ENCODE assay signal across 30 mouse cellular contexts in the genomic region with DNA sequence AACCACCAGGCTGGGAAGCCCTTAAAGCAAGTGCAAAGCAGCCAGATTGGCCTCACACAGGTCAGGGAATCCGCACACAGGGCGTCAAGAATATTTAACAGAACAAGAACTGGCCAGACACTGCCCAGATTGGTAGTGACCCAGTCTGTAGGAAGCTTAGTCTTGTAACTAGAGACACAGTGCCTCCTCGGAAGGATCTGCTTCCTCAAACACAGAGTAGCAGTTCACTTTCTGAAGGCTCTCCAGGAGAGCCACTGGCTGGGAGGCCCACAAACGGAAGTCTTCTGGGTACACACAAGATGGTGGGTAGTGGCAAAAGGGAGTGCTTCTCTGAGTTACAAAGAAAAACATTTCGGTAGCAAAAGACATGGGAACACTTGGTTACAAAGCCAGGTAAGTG. TPM values are rescaled to one million over a fixed set of nuclear protein-coding genes. Genes with fewer than 3 reads are reported as not detected.
DNase-seq lines count a peak whose midpoint lies in the region; ATAC-seq and TF ChIP-seq lines count a peak whose summit lies in the region.
"Had no signal": no experiment of that assay in that cellular context is flagged by ENCODE, and none has a peak within 500 bp of the region (broad histone marks: within the 10 kb centered on the region; RNA-seq: fewer than 3 reads in every experiment).

No protein-coding gene starts in this region.

- intact Hi-C loops in left cerebral cortex, postnatal 14 days (cut with DNase I) = no loop called here

- no peaks in the 10 kb centered on the region; the same call in 1 of the 2 replicates for H3K4me1 ChIP-seq in kidney, adult 2 months (ENCODE audit: control insufficient read depth, insufficient read depth, low read length)
- H3K4me1 ChIP-seq in midbrain, embryonic 11.5 days (ENCODE audit: control insufficient read depth, insufficient read depth, low read length) = no peaks in the 10 kb centered on the region
- H3K4me1 ChIP-seq in midbrain, embryonic 13.5 days (replicated peaks) = no peaks in the 10 kb centered on the region
- peaks cover 45% of the 10 kb centered on the region for H3K4me1 ChIP-seq in bone marrow macrophage, adult 2 months (ENCODE audit: control insufficient read depth, insufficient read depth, low read length)
- H3K4me1 ChIP-seq in midbrain, postnatal 0 days (ENCODE audit: insufficient read depth, low read length) = no peaks in the 10 kb centered on the region
- H3K4me1 ChIP-seq: limb, embryonic 13.5 days; neural tube, embryonic 15.5 days had no signal

- DNase-seq in kidney, adult 2 months = peak; percentile 45
- no peak for DNase-seq in kidney, adult 9 months
- peak; percentile 33 for DNase-seq in midbrain, embryonic 11.5 days (ENCODE audit: low spot score, missing footprints)
- no peak for DNase-seq in left cerebral cortex, postnatal 14 days (ENCODE audit: low spot score in 2 of 2)
- DNase-seq in midbrain, postnatal 0 days (ENCODE audit: low spot score) = no peak
- DNase-seq: adrenal gland, postnatal 25 days; cerebellum, adult 18-20 months; cerebellum, postnatal 14 days; embryo, embryonic 11 days; heart, postnatal 14 days; kidney, postnatal 4 days; lung, adult 18-20 months; lung, postnatal 10 days; right cerebral cortex, adult 18-20 months; right cerebral cortex, postnatal 4 days; thymus, postnatal 36 days had no signal

- H3K9me3 ChIP-seq in midbrain, embryonic 11.5 days (ENCODE audit: control insufficient read depth, low read length) = no peaks in the 10 kb centered on the region
- no peaks in the 10 kb centered on the region for H3K9me3 ChIP-seq in midbrain, embryonic 13.5 days
- H3K9me3 ChIP-seq in midbrain, postnatal 0 days (ENCODE audit: low read length) = no peaks in the 10 kb centered on the region
- H3K9me3 ChIP-seq: embryonic facial prominence, embryonic 13.5 days; heart, embryonic 13.5 days; limb, embryonic 13.5 days; neural tube, embryonic 15.5 days had no signal

- no peak overlapping the region for H3K9ac ChIP-seq in midbrain, embryonic 11.5 days (ENCODE audit: low read length)
- H3K9ac ChIP-seq in midbrain, embryonic 13.5 days (replicated peaks) = no peak overlapping the region
- H3K9ac ChIP-seq in midbrain, postnatal 0 days (replicated peaks; ENCODE audit: low read length, poor library complexity, severe bottlenecking) = no peak overlapping the region
- H3K9ac ChIP-seq: embryonic facial prominence, embryonic 13.5 days; heart, embryonic 13.5 days; limb, embryonic 13.5 days; neural tube, embryonic 15.5 days had no signal

- 76% methylated on average over 5 of the region's 5 CpGs for WGBS in kidney, adult 2 months
- WGBS in midbrain, embryonic 11.5 days = 85% methylated on average over 5 of the region's 5 CpGs
- 77% methylated on average over 5 of the region's 5 CpGs for WGBS in midbrain, embryonic 13.5 days
- WGBS in midbrain, postnatal 0 days = 88% methylated on average over 5 of the region's 5 CpGs

- H3K27ac ChIP-seq in kidney, adult 2 months (ENCODE audit: insufficient read depth, low read depth, low read length) = no peak overlapping the region
- H3K27ac ChIP-seq in midbrain, embryonic 11.5 days (ENCODE audit: low read depth, low read length) = no peak overlapping the region
- H3K27ac ChIP-seq in midbrain, embryonic 13.5 days = no peak overlapping the region
- H3K27ac ChIP-seq in bone marrow macrophage, adult 2 months (ENCODE audit: insufficient read depth, low read depth, low read length) = peak overlapping the region; percentile 59
- no peak overlapping the region for H3K27ac ChIP-seq in midbrain, postnatal 0 days (ENCODE audit: low read depth, low read length)
- H3K27ac ChIP-seq: embryonic facial prominence, embryonic 13.5 days; heart, embryonic 13.5 days; hindbrain, postnatal 0 days; limb, embryonic 13.5 days; neural tube, embryonic 15.5 days had no signal

- no peaks in the 10 kb centered on the region for H3K27me3 ChIP-seq in kidney, adult 2 months (replicated peaks; ENCODE audit: control insufficient read depth, insufficient read depth, low read length)
- no peaks in the 10 kb centered on the region for H3K27me3 ChIP-seq in midbrain, embryonic 11.5 days (ENCODE audit: control insufficient read depth, insufficient read depth, low read length)
- no peaks in the 10 kb centered on the region for H3K27me3 ChIP-seq in midbrain, embryonic 13.5 days
- H3K27me3 ChIP-seq in midbrain, postnatal 0 days (ENCODE audit: insufficient read depth, low read length) = no peaks in the 10 kb centered on the region
- H3K27me3 ChIP-seq: embryonic facial prominence, embryonic 13.5 days; heart, embryonic 13.5 days; neural tube, embryonic 15.5 days had no signal

- TF ChIP-seq POLR2A in kidney, adult 2 months (IDR thresholded peaks at IDR 0.05; ENCODE audit: low read depth, low read length) = no peak
- TF ChIP-seq POLR2A in bone marrow macrophage, adult 2 months (IDR thresholded peaks at IDR 0.05; ENCODE audit: borderline replicate concordance, low read depth, low read length) = no peak

- ATAC-seq in midbrain, embryonic 11.5 days (ENCODE audit: low FRiP score) = no peak
- no peak for ATAC-seq in midbrain, embryonic 13.5 days
- ATAC-seq in megakaryocyte, adult 5-6 weeks (ENCODE audit: poor library complexity, severe bottlenecking) = peak; percentile 80
- no peak for ATAC-seq in midbrain, postnatal 0 days (ENCODE audit: low FRiP score)
- ATAC-seq: CD4-positive, CD25-positive, alpha-beta regulatory T cell, adult 4 months; forebrain, embryonic 14.5 days; hindbrain, postnatal 0 days; intestine, postnatal 0 days; midbrain, embryonic 16.5 days had no signal

- no peaks in the 10 kb centered on the region for H3K36me3 ChIP-seq in kidney, adult 2 months (ENCODE audit: control insufficient read depth, insufficient read depth, low read length)
- no peaks in the 10 kb centered on the region for H3K36me3 ChIP-seq in midbrain, embryonic 11.5 days (ENCODE audit: control insufficient read depth, insufficient read depth, low read length)
- no peaks in the 10 kb centered on the region for H3K36me3 ChIP-seq in midbrain, embryonic 13.5 days
- no peaks in the 10 kb centered on the region for H3K36me3 ChIP-seq in midbrain, postnatal 0 days (ENCODE audit: insufficient read depth, low read length)
- H3K36me3 ChIP-seq: embryonic facial prominence, embryonic 13.5 days; heart, embryonic 13.5 days; limb, embryonic 13.5 days; neural tube, embryonic 15.5 days had no signal

- TF ChIP-seq CTCF in kidney, adult 2 months (conservative IDR thresholded peaks at IDR 0.05; ENCODE audit: insufficient read depth, insufficient read length, low read depth, low read length) = no peak
- no peak for TF ChIP-seq CTCF in bone marrow macrophage, adult 2 months (IDR thresholded peaks at IDR 0.05; ENCODE audit: low read depth, low read length)
- no peak for TF ChIP-seq CTCF in midbrain, postnatal 0 days (IDR thresholded peaks at IDR 0.05)

- no peak overlapping the region for H3K4me2 ChIP-seq in midbrain, embryonic 11.5 days
- H3K4me2 ChIP-seq in midbrain, embryonic 13.5 days (replicated peaks) = no peak overlapping the region
- no peak overlapping the region for H3K4me2 ChIP-seq in midbrain, postnatal 0 days (ENCODE audit: low read depth, low read length, poor library complexity, severe bottlenecking)
- H3K4me2 ChIP-seq: embryonic facial prominence, embryonic 13.5 days; heart, embryonic 13.5 days; limb, embryonic 13.5 days; neural tube, embryonic 15.5 days had no signal

- no peak overlapping the region for H3K4me3 ChIP-seq in kidney, adult 2 months (ENCODE audit: insufficient read depth, low read depth, low read length)
- no peak overlapping the region for H3K4me3 ChIP-seq in midbrain, embryonic 11.5 days (ENCODE audit: low read depth, low read length)
- H3K4me3 ChIP-seq in midbrain, embryonic 13.5 days (replicated peaks) = no peak overlapping the region
- H3K4me3 ChIP-seq in bone marrow macrophage, adult 2 months (ENCODE audit: insufficient read depth, low read length) = no peak overlapping the region
- no peak overlapping the region for H3K4me3 ChIP-seq in midbrain, postnatal 0 days (ENCODE audit: low read depth, low read length)
- H3K4me3 ChIP-seq: embryonic facial prominence, embryonic 13.5 days; erythroblast, embryonic 14.5 days; heart, embryonic 13.5 days; limb, embryonic 13.5 days; neural tube, embryonic 15.5 days had no signal

RNA-seq across cellular contexts. Expression of a gene that starts 15.4 kb away (rescaled TPM):
- 417 and 537 TPM in 2 replicates for polyA plus RNA-seq in kidney, adult 2 months (2012; rRNA removed)
- polyA plus RNA-seq in midbrain, embryonic 11.5 days (2014; fragmentation: Nextera tagmentation; extraction: Ambion mirVana) = 56.8 and 60.4 TPM in 2 replicates
- 58.2 and 60.0 TPM in 2 replicates for polyA plus RNA-seq in midbrain, embryonic 13.5 days (2015; fragmentation: Nextera tagmentation; extraction: Ambion mirVana)
- polyA plus RNA-seq in bone marrow macrophage, adult 2 months (2012; ENCODE audit: insufficient read depth, insufficient read length, missing spikeins) = 86.2 and 93.4 TPM in 2 replicates
- total RNA-seq in megakaryocyte, adult 5-6 weeks (2015) = 71.9 and 76.0 TPM in 2 replicates
- total RNA-seq in megakaryocyte, adult 5-6 weeks (2017) = 79.4 and 80.9 TPM in 2 replicates
- 10 to 100 TPM; 48.8 to 60.8 TPM for total RNA-seq in left cerebral cortex, postnatal 14 days (2021)
- total RNA-seq in midbrain, postnatal 0 days (2014; rRNA removed) = 86.1 and 87.1 TPM in 2 replicates
- 71.0 and 80.4 TPM in 2 replicates for polyA plus RNA-seq in midbrain, postnatal 0 days (2015; fragmentation: Nextera tagmentation; extraction: Ambion mirVana)

RNA-seq across cellular contexts. Expression of a gene that starts 41.8 kb away (rescaled TPM):
- polyA plus RNA-seq in kidney, adult 2 months (2012; rRNA removed) = 600 and 1,070 TPM in 2 replicates
- not detected in 2 replicates for polyA plus RNA-seq in midbrain, embryonic 11.5 days (2014; fragmentation: Nextera tagmentation; extraction: Ambion mirVana)
- 0.09 and 0.12 TPM in 2 replicates for polyA plus RNA-seq in midbrain, embryonic 13.5 days (2015; fragmentation: Nextera tagmentation; extraction: Ambion mirVana)
- polyA plus RNA-seq in bone marrow macrophage, adult 2 months (2012; ENCODE audit: insufficient read depth, insufficient read length, missing spikeins) = 1.1 TPM in 1 of 2 replicates, not detected in the other
- total RNA-seq in megakaryocyte, adult 5-6 weeks (2015) = 0.25 and 0.34 TPM in 2 replicates
- 0.16 TPM in 1 of 2 replicates, not detected in the other for total RNA-seq in megakaryocyte, adult 5-6 weeks (2017)
- under 1 TPM; 0.36 to 0.51 TPM for total RNA-seq in left cerebral cortex, postnatal 14 days (2021)
- not detected in 2 replicates for total RNA-seq in midbrain, postnatal 0 days (2014; rRNA removed)
- 0.05 and 0.17 TPM in 2 replicates for polyA plus RNA-seq in midbrain, postnatal 0 days (2015; fragmentation: Nextera tagmentation; extraction: Ambion mirVana)
- total RNA-seq: gastrocnemius, adult 8-10 months had no signal
- polyA plus RNA-seq: erythroblast, embryonic 14.5 days; forebrain, embryonic 14.5 days; heart, embryonic 13.5 days; limb, embryonic 13.5 days; midbrain, embryonic 16.5 days had no signal

Comparison
In these comparisons a context has a peak if more than half of its experiments do, and no peak if none do; other contexts are left out.
1. DNase-seq: peak in kidney, adult 2 months (single experiment) and midbrain, embryonic 11.5 days (single experiment); none in kidney, adult 9 months (single experiment), left cerebral cortex, postnatal 14 days (0 of 2) and midbrain, postnatal 0 days (single experiment).
2. RNA of a gene that starts 41.8 kb away (polyA plus RNA-seq): 600 to 1,070 TPM in kidney, adult 2 months; 0.09 to 0.12 TPM in midbrain, embryonic 13.5 days, 0.05 to 0.17 TPM in midbrain, postnatal 0 days, not detected in midbrain, embryonic 11.5 days and 1.1 TPM in bone marrow macrophage, adult 2 months; every median in the first group is over 100 times any median in the second.